Mouse (Mus musculus) adrenal gland, postnatal 36 days (tissue): Measurements from ENCODE around the gene Epb41l3. TPM values are rescaled to one million over a fixed set of nuclear protein-coding genes. Genes with fewer than 3 reads are reported as not detected.

Experiments
- DNase-seq, 2 experiments: peaks; one replicate each; pipeline ENCODE4 v3.0.0; 2021; ENCODE audit warnings: mixed read lengths in 1 of 2
- total RNA-seq, 2 experiments: library from RNA; stranded (reverse); gene quantifications; 2 replicates each; pipeline ENCODE4 v1.2.3; 2021

The Epb41l3 gene
- total RNA-seq, 2 experiments from 2014 or later = 9.6 to 11.9 TPM

GRCm38 (mm10) chr17:69237172-69237571 is 161.7 kb downstream of the Epb41l3 start:
- no peak for DNase-seq

GRCm38 (mm10) chr17:69238810-69239373 is 163.4 kb downstream of the Epb41l3 start:
- DNase-seq = no peak

- DNase-seq = no peak
Measured at GRCm38 (mm10) chr17:69239423-69239822, 163.9 kb downstream of the Epb41l3 start.

GRCm38 (mm10) chr17:69255834-69256233 is 180.4 kb downstream of the Epb41l3 start:
- DNase-seq = no peak

- peak in 1 of 2 experiments; percentile 5 for DNase-seq
Measured at GRCm38 (mm10) chr17:69256441-69256840, 181.0 kb downstream of the Epb41l3 start.

- DNase-seq = no peak
Measured at GRCm38 (mm10) chr17:69263810-69264565, 188.5 kb downstream of the Epb41l3 start.

- no peak for DNase-seq
Measured at GRCm38 (mm10) chr17:69265171-69265570, 189.7 kb downstream of the Epb41l3 start.

- no peak for DNase-seq
Measured at GRCm38 (mm10) chr17:69265759-69266463, 190.4 kb downstream of the Epb41l3 start.

- no peak for DNase-seq
Measured at GRCm38 (mm10) chr17:69266936-69267335, 191.5 kb downstream of the Epb41l3 start.

GRCm38 (mm10) chr17:69267526-69267925 is 192.0 kb downstream of the Epb41l3 start:
- no peak for DNase-seq

- no peak for DNase-seq
Measured at GRCm38 (mm10) chr17:69277362-69277761, 201.9 kb downstream of the Epb41l3 start.

- DNase-seq = no peak
Measured at GRCm38 (mm10) chr17:69284511-69284910, 209.0 kb downstream of the Epb41l3 start.

GRCm38 (mm10) chr17:69288130-69288529 is 212.6 kb downstream of the Epb41l3 start:
- no peak for DNase-seq

- DNase-seq = no peak
Measured at GRCm38 (mm10) chr17:69290272-69290671, 214.8 kb downstream of the Epb41l3 start.

GRCm38 (mm10) chr17:69301552-69301951 is 226.1 kb downstream of the Epb41l3 start:
- DNase-seq = no peak

- DNase-seq = no peak
Measured at GRCm38 (mm10) chr17:69303579-69304274, 228.2 kb downstream of the Epb41l3 start.

GRCm38 (mm10) chr17:69307636-69308035 is 232.2 kb downstream of the Epb41l3 start:
- DNase-seq = no peak

- DNase-seq = no peak
Measured at GRCm38 (mm10) chr17:69309872-69310271, 234.4 kb downstream of the Epb41l3 start.

- no peak for DNase-seq
Measured at GRCm38 (mm10) chr17:69320496-69320895, 245.0 kb downstream of the Epb41l3 start.

GRCm38 (mm10) chr17:69322721-69323120 is 247.2 kb downstream of the Epb41l3 start:
- no peak for DNase-seq
